Mouse (Mus musculus): ENCODE data around the gene A930009A15Rik.

- TF ChIP-seq CTCF (IDR thresholded peaks at IDR 0.05; ENCODE audit: low read depth, low read length) (no peak), POLR2A (IDR thresholded peaks at IDR 0.05; ENCODE audit: extremely low read depth, insufficient read depth, low read length) (no peak)
Measured at GRCm38 (mm10) chr10:115581971-115582370, 12.2 kb downstream of the A930009A15Rik start.

All from liver, adult 2 months (tissue).